Mouse (Mus musculus) neutrophil, adult 65 days (primary cell): Measurements from ENCODE around the gene Ufl1. TPM values are rescaled to one million over a fixed set of nuclear protein-coding genes. Genes with fewer than 3 reads are reported as not detected.

Experiments
- total RNA-seq: library from RNA; stranded (reverse); gene quantifications from 2 replicates; pipeline ENCODE4 v1.2.4, GENCODE M21; 2023

Gene Ufl1
- total RNA-seq = 14.4 and 15.1 TPM in 2 replicates

DNA sequence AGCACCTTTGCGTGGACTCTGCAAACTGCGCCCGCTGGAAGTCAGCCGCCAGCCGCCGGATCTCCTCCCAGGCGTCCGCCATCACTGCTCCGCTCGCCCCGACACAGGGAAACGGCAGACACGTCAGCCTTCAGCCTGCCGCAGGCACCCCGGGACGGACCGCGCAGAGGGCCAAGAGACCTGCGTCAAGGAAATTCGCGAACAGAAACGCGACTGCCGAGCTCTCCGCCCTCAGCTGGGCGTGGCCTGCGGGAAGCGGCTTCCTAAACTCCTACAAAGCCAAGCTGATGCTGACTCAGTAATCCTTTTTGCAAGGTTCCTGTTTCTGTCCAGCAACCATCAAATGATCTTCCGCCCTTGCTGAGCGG is at the start of gene Ufl1:
TSS of gene Ufl1 (minus strand) at position 151 of the 368 bp plus-strand sequence.

DNA sequence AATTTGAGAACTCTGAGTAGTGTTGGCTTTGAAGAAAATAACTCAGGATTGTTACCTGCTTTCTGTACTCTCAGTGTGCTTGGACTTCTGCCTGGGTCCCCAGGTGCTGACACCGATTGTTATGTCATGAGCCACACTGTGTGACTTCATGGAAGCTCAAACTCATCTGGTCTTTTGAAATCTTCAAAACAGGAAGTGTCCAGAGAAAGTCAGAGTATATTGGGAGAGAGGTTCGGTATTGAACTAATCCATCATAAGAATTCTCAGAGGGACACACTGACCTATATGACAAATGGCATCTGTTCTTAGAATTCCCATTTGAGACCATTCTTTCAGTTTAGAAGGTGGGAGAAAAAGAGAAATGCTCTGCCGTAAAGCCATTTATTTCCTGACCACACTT is 38.8 kb downstream of the Ufl1 start, which contains the start of gene Fhl5:
TSS of gene Fhl5 (minus strand) at position 101 of the 400 bp plus-strand sequence.

Other genes starting within 250 kb of the Ufl1 start
- not detected in 2 replicates for gene Fhl5, start 38.9 kb downstream of the Ufl1 start, total RNA-seq